Mouse (Mus musculus) neural tube, embryonic 13.5 days (tissue): ENCODE data around the gene Ralgapa2. TPM values are rescaled to one million over a fixed set of nuclear protein-coding genes. Genes with fewer than 3 reads are reported as not detected.
"Not testable (repeated sequence)": the region's sequence is repeated elsewhere in the genome, so short reads cannot be mapped to it uniquely, and the experiment has no call there.

Source experiments
- ATAC-seq: fragments of 200-750 bp; cut with Nextera tagmentation; 2 replicates; pipeline ENCODE4 v1.8.0; 2017; ENCODE audit warnings: low read depth, mild to moderate bottlenecking, moderate TSS enrichment, moderate library complexity
- H3K27ac ChIP-seq: fragments of 300-500 bp; sonication (generic); replicated peaks from 2 replicates; pipeline ENCODE4 v1.5.1; 2015; ENCODE audit warnings: moderate library complexity, mild to moderate bottlenecking, inconsistent platforms
- H3K27me3 ChIP-seq: fragments of 300-500 bp; sonication (generic); 2 replicates; pipeline ENCODE4 v1.6.1; 2015; ENCODE audit warnings: mild to moderate bottlenecking, inconsistent platforms
- H3K36me3 ChIP-seq: fragments of 300-500 bp; sonication (generic); 2 replicates; pipeline ENCODE4 v1.6.1; 2015; ENCODE audit warnings: mild to moderate bottlenecking, inconsistent platforms
- H3K4me1 ChIP-seq: fragments of 300-500 bp; sonication (generic); replicated peaks from 2 replicates; pipeline ENCODE4 v1.6.1; 2015; ENCODE audit warnings: inconsistent platforms
- H3K4me2 ChIP-seq: fragments of 300-500 bp; sonication (generic); 2 replicates; pipeline ENCODE4 v1.6.1; 2015; ENCODE audit warnings: inconsistent platforms, mild to moderate bottlenecking, moderate library complexity
- H3K4me3 ChIP-seq: fragments of 300-500 bp; sonication (generic); 2 replicates; pipeline ENCODE4 v1.5.1; 2015; ENCODE audit warnings: mild to moderate bottlenecking, inconsistent platforms
- H3K9ac ChIP-seq: fragments of 300-500 bp; sonication (generic); 2 replicates; pipeline ENCODE4 v1.6.1; 2015; ENCODE audit warnings: moderate library complexity, mild to moderate bottlenecking, inconsistent platforms
- H3K9me3 ChIP-seq: fragments of 300-500 bp; sonication (generic); 2 replicates; pipeline ENCODE4 v1.6.1; 2016; ENCODE audit warnings: inconsistent platforms
- WGBS: fragments of 180-500 bp; shearing (Covaris S2); methylation state at CpG from one replicate; pipeline ENCODE4 v1.1.7; 2015; 5-methylcytosine and 5-hydroxymethylcytosine counted together
- polyA plus RNA-seq: library from polyadenylated mRNA; unstranded; fragments of >200 nt; fragmentation: Nextera tagmentation; extraction: Ambion mirVana; gene quantifications from 2 replicates; pipeline ENCODE4 v1.2.1, GENCODE M21; 2015

The Ralgapa2 gene
- polyA plus RNA-seq, 1 experiment from 2014 or later = 9.3 TPM

- H3K9ac ChIP-seq, H3K27me3 ChIP-seq, H3K4me3 ChIP-seq, H3K4me2 ChIP-seq, H3K27ac ChIP-seq, H3K4me1 ChIP-seq, ATAC-seq, H3K36me3 ChIP-seq, H3K9me3 ChIP-seq: not testable (repeated sequence)
- WGBS = 86% methylated on average over 3 of the region's 3 CpGs
Measured at GRCm38 (mm10) chr2:146466811-146467210, 45.3 kb downstream of the Ralgapa2 start.

- Histone ChIP-seq H3K4me1 (no peaks in the 10 kb centered on the region), H3K36me3 (no peaks in the 10 kb centered on the region), H3K9me3 (no peaks in the 10 kb centered on the region), H3K4me3 (no peak overlapping the region), H3K9ac (no peak overlapping the region), H3K4me2 (no peak overlapping the region), H3K27ac (no peak overlapping the region), H3K27me3 (no peaks in the 10 kb centered on the region)
- no peak for ATAC-seq
- WGBS = 89% methylated on average over 2 of the region's 2 CpGs
Measured at GRCm38 (mm10) chr2:146457494-146457893, 54.6 kb downstream of the Ralgapa2 start.

GRCm38 (mm10) chr2:146456612-146457011, 55.5 kb downstream of the Ralgapa2 start:
- H3K9me3 ChIP-seq = no peaks in the 10 kb centered on the region
- H3K27ac ChIP-seq = no peak overlapping the region
- no peak for ATAC-seq
- WGBS = 85% methylated on average over 7 of the region's 7 CpGs
- no peak overlapping the region for H3K4me2 ChIP-seq
- no peaks in the 10 kb centered on the region for H3K27me3 ChIP-seq
- H3K4me3 ChIP-seq = no peak overlapping the region
- no peak overlapping the region for H3K9ac ChIP-seq
- no peaks in the 10 kb centered on the region for H3K4me1 ChIP-seq
- no peaks in the 10 kb centered on the region for H3K36me3 ChIP-seq

GRCm38 (mm10) chr2:146456062-146456461, 56.1 kb downstream of the Ralgapa2 start:
- Histone ChIP-seq H3K4me2 (no peak overlapping the region), H3K36me3 (no peaks in the 10 kb centered on the region), H3K9ac (no peak overlapping the region), H3K9me3 (no peaks in the 10 kb centered on the region), H3K27me3 (no peaks in the 10 kb centered on the region), H3K27ac (no peak overlapping the region), H3K4me3 (no peak overlapping the region), H3K4me1 (no peaks in the 10 kb centered on the region)
- ATAC-seq = no peak
- 89% methylated on average over 4 of the region's 4 CpGs for WGBS

- Histone ChIP-seq H3K9ac (no peak overlapping the region), H3K9me3 (no peaks in the 10 kb centered on the region), H3K4me3 (no peak overlapping the region), H3K36me3 (peaks cover 15% of the 10 kb centered on the region), H3K27ac (no peak overlapping the region), H3K4me2 (no peak overlapping the region), H3K4me1 (no peaks in the 10 kb centered on the region), H3K27me3 (no peaks in the 10 kb centered on the region)
- ATAC-seq = no peak
- 80% methylated on average over 3 of the region's 3 CpGs for WGBS
Measured at GRCm38 (mm10) chr2:146444009-146444408, 68.1 kb downstream of the Ralgapa2 start.

- Histone ChIP-seq H3K27me3 (no peaks in the 10 kb centered on the region), H3K9ac (no peak overlapping the region), H3K4me3 (no peak overlapping the region), H3K36me3 (peaks cover 15% of the 10 kb centered on the region), H3K9me3 (no peaks in the 10 kb centered on the region), H3K4me2 (no peak overlapping the region), H3K27ac (no peak overlapping the region), H3K4me1 (no peaks in the 10 kb centered on the region)
- WGBS = 95% methylated on average over 9 of the region's 9 CpGs
- no peak for ATAC-seq
Measured at GRCm38 (mm10) chr2:146443291-146443875, 68.8 kb downstream of the Ralgapa2 start.

- no peaks in the 10 kb centered on the region for H3K27me3 ChIP-seq
- no peak overlapping the region for H3K9ac ChIP-seq
- ATAC-seq = no peak
- H3K4me1 ChIP-seq = no peaks in the 10 kb centered on the region
- H3K4me3 ChIP-seq = no peak overlapping the region
- 85% methylated on average over 4 of the region's 4 CpGs for WGBS
- no peak overlapping the region for H3K4me2 ChIP-seq
- H3K27ac ChIP-seq = no peak overlapping the region
- no peaks in the 10 kb centered on the region for H3K9me3 ChIP-seq
- peaks cover 13% of the 10 kb centered on the region for H3K36me3 ChIP-seq
Measured at GRCm38 (mm10) chr2:146441711-146442110, 70.4 kb downstream of the Ralgapa2 start.

- Histone ChIP-seq H3K4me1 (no peaks in the 10 kb centered on the region), H3K4me3 (no peak overlapping the region), H3K9me3 (no peaks in the 10 kb centered on the region), H3K27ac (no peak overlapping the region), H3K9ac (no peak overlapping the region), H3K27me3 (no peaks in the 10 kb centered on the region), H3K36me3 (peaks cover 19% of the 10 kb centered on the region; the same call in 1 of the 2 replicates), H3K4me2 (no peak overlapping the region)
- ATAC-seq = no peak
- WGBS = 96% methylated on average over 3 of the region's 3 CpGs
Measured at GRCm38 (mm10) chr2:146428751-146429150, 83.4 kb downstream of the Ralgapa2 start.

- H3K36me3 ChIP-seq = peaks cover 19% of the 10 kb centered on the region; the same call in 1 of the 2 replicates
- H3K9me3 ChIP-seq = no peaks in the 10 kb centered on the region
- H3K27ac ChIP-seq = no peak overlapping the region
- no peak overlapping the region for H3K4me3 ChIP-seq
- no peak overlapping the region for H3K9ac ChIP-seq
- 90% methylated on average over 3 of the region's 3 CpGs for WGBS
- no peak overlapping the region for H3K4me2 ChIP-seq
- H3K4me1 ChIP-seq = no peaks in the 10 kb centered on the region
- no peaks in the 10 kb centered on the region for H3K27me3 ChIP-seq
- no peak for ATAC-seq
Measured at GRCm38 (mm10) chr2:146427380-146427779, 84.8 kb downstream of the Ralgapa2 start.

- Histone ChIP-seq H3K4me2 (no peak overlapping the region), H3K27ac (no peak overlapping the region), H3K27me3 (no peaks in the 10 kb centered on the region), H3K36me3 (peaks cover 14% of the 10 kb centered on the region; the same call in 1 of the 2 replicates), H3K4me1 (no peaks in the 10 kb centered on the region), H3K9me3 (no peaks in the 10 kb centered on the region), H3K9ac (no peak overlapping the region), H3K4me3 (no peak overlapping the region)
- ATAC-seq = no peak
- WGBS = 96% methylated on average over 7 of the region's 7 CpGs
Measured at GRCm38 (mm10) chr2:146426321-146426720, 85.8 kb downstream of the Ralgapa2 start.

GRCm38 (mm10) chr2:146425235-146425634, 86.9 kb downstream of the Ralgapa2 start:
- Histone ChIP-seq H3K4me1 (no peaks in the 10 kb centered on the region), H3K4me3 (no peak overlapping the region), H3K9ac (no peak overlapping the region), H3K27me3 (no peaks in the 10 kb centered on the region), H3K4me2 (no peak overlapping the region), H3K9me3 (no peaks in the 10 kb centered on the region), H3K27ac (no peak overlapping the region), H3K36me3 (peaks cover 21% of the 10 kb centered on the region; the same call in 1 of the 2 replicates)
- no peak for ATAC-seq
- 95% methylated on average over 2 of the region's 2 CpGs for WGBS

GRCm38 (mm10) chr2:146423710-146424301, 88.3 kb downstream of the Ralgapa2 start:
- no peak for ATAC-seq
- H3K27me3 ChIP-seq = no peaks in the 10 kb centered on the region
- H3K4me3 ChIP-seq = no peak overlapping the region
- H3K36me3 ChIP-seq = peaks cover 17% of the 10 kb centered on the region; the same call in 1 of the 2 replicates
- no peaks in the 10 kb centered on the region for H3K9me3 ChIP-seq
- WGBS = 86% methylated on average over 4 of the region's 4 CpGs
- no peak overlapping the region for H3K9ac ChIP-seq
- H3K4me2 ChIP-seq = no peak overlapping the region
- no peak overlapping the region for H3K27ac ChIP-seq
- H3K4me1 ChIP-seq = no peaks in the 10 kb centered on the region
